Mouse (Mus musculus) embryonic facial prominence, embryonic 15.5 days (tissue): ENCODE measurements around the gene Tmem223. TPM values are rescaled to one million over a fixed set of nuclear protein-coding genes. Genes with fewer than 3 reads are reported as not detected.
A peak's percentile ranks its signal among the peaks of the same experiment; 100 is the strongest.

Experiments
- ATAC-seq: fragments of 200-750 bp; cut with Nextera tagmentation; 2 replicates; pipeline ENCODE4 v1.8.0; 2017; ENCODE audit warnings: low read depth, moderate TSS enrichment; ENCODE audit not compliant: insufficient number of reproducible peaks, low FRiP score, low TSS enrichment
- H3K27ac ChIP-seq: fragments of 300-500 bp; sonication (generic); replicated peaks from 2 replicates; pipeline ENCODE4 v1.5.1; 2015; ENCODE audit warnings: mild to moderate bottlenecking, inconsistent platforms
- H3K27me3 ChIP-seq: fragments of 300-500 bp; sonication (generic); 2 replicates; pipeline ENCODE4 v1.6.1; 2015; ENCODE audit warnings: inconsistent platforms
- H3K36me3 ChIP-seq: fragments of 300-500 bp; sonication (generic); 2 replicates; pipeline ENCODE4 v1.6.1; 2015; ENCODE audit warnings: mild to moderate bottlenecking, inconsistent platforms
- H3K4me1 ChIP-seq: fragments of 300-500 bp; sonication (generic); 2 replicates; pipeline ENCODE4 v1.6.1; 2015; ENCODE audit warnings: inconsistent platforms
- H3K4me2 ChIP-seq: fragments of 300-500 bp; sonication (generic); replicated peaks from 2 replicates; pipeline ENCODE4 v1.6.1; 2015; ENCODE audit warnings: mild to moderate bottlenecking, inconsistent platforms
- H3K4me3 ChIP-seq: fragments of 300-500 bp; sonication (generic); replicated peaks from 2 replicates; pipeline ENCODE4 v1.5.1; 2015; ENCODE audit warnings: mild to moderate bottlenecking, inconsistent platforms
- H3K9ac ChIP-seq: fragments of 300-500 bp; sonication (generic); 2 replicates; pipeline ENCODE4 v1.6.1; 2015; ENCODE audit warnings: inconsistent platforms
- H3K9me3 ChIP-seq: fragments of 300-500 bp; sonication (generic); replicated peaks from 2 replicates; pipeline ENCODE4 v1.6.1; 2016; ENCODE audit warnings: inconsistent platforms
- WGBS: fragments of 180-500 bp; shearing (Covaris S2); methylation state at CpG from one replicate; pipeline ENCODE4 v1.1.7; 2015; 5-methylcytosine and 5-hydroxymethylcytosine counted together
- polyA plus RNA-seq: library from polyadenylated mRNA; unstranded; fragments of >200 nt; fragmentation: Nextera tagmentation; extraction: Ambion mirVana; gene quantifications from 2 replicates; pipeline ENCODE4 v1.2.1, GENCODE M21; 2015

Tmem223 gene
- polyA plus RNA-seq, 1 experiment from 2014 or later, result 173 TPM

GRCm38 (mm10) chr19:8755652-8756051 is 15.1 kb upstream of the Tmem223 start:
- Histone ChIP-seq H3K4me1 (peaks cover 20% of the 10 kb centered on the region), H3K36me3 (peaks cover 39% of the 10 kb centered on the region), H3K9ac (no peak overlapping the region), H3K4me3 (peak overlapping the region; percentile 92; the same call in 1 of the 2 replicates), H3K4me2 (peak overlapping the region; percentile 56), H3K27me3 (no peaks in the 10 kb centered on the region), H3K9me3 (no peaks in the 10 kb centered on the region), H3K27ac (0 out of 2 replicates have a peak overlapping the region, but pooled peaks have one; percentile 92)
- no peak for ATAC-seq
- 74% methylated on average over 3 of the region's 3 CpGs for WGBS

GRCm38 (mm10) chr19:8756635-8757387 is 14.0 kb upstream of the Tmem223 start, which contains the start of gene Nxf1:
TSS of gene Nxf1 (plus strand) at chr19:8757073.
- Histone ChIP-seq H3K9ac (peak within 1 kb of the TSS; percentile 96), H3K4me3 (peak within 1 kb of the TSS; percentile 92), H3K27ac (peak within 1 kb of the TSS; percentile 92), H3K36me3 (peaks cover 29% of the 10 kb centered on the region), H3K27me3 (no peaks in the 10 kb centered on the region), H3K4me2 (peak within 1 kb of the TSS; percentile 56), H3K4me1 (peaks cover 20% of the 10 kb centered on the region), H3K9me3 (no peaks in the 10 kb centered on the region)
- WGBS, result under 1% methylated on average over 75 of the region's 75 CpGs
- peak; percentile 94 for ATAC-seq

GRCm38 (mm10) chr19:8757471-8757998 is 13.3 kb upstream of the Tmem223 start:
- WGBS, result 1% methylated on average over 14 of the region's 14 CpGs
- ATAC-seq, result no peak
- H3K4me2 ChIP-seq, result peak overlapping the region; percentile 56
- H3K27me3 ChIP-seq, result no peaks in the 10 kb centered on the region
- H3K9ac ChIP-seq, result peak overlapping the region; percentile 96
- peaks cover 20% of the 10 kb centered on the region for H3K4me1 ChIP-seq
- no peaks in the 10 kb centered on the region for H3K9me3 ChIP-seq
- H3K27ac ChIP-seq, result peak overlapping the region; percentile 92
- H3K36me3 ChIP-seq, result peaks cover 28% of the 10 kb centered on the region
- peak overlapping the region; percentile 92 for H3K4me3 ChIP-seq

GRCm38 (mm10) chr19:8758899-8759298 is 11.9 kb upstream of the Tmem223 start:
- Histone ChIP-seq H3K9ac (no peak overlapping the region), H3K9me3 (no peaks in the 10 kb centered on the region), H3K27ac (no peak overlapping the region), H3K27me3 (no peaks in the 10 kb centered on the region), H3K4me1 (peaks cover 20% of the 10 kb centered on the region), H3K4me2 (0 out of 2 replicates have a peak overlapping the region, but pooled peaks have one; percentile 56), H3K36me3 (peaks cover 28% of the 10 kb centered on the region), H3K4me3 (no peak overlapping the region)
- ATAC-seq, result no peak
- 89% methylated on average over 2 of the region's 2 CpGs for WGBS

- Histone ChIP-seq H3K4me2 (no peak overlapping the region), H3K27me3 (no peaks in the 10 kb centered on the region), H3K27ac (no peak overlapping the region), H3K36me3 (peaks cover 37% of the 10 kb centered on the region), H3K4me1 (peaks cover 12% of the 10 kb centered on the region), H3K9me3 (no peaks in the 10 kb centered on the region), H3K4me3 (no peak overlapping the region), H3K9ac (no peak overlapping the region)
- 93% methylated on average over 2 of the region's 2 CpGs for WGBS
- no peak for ATAC-seq
These were observed 10.0 kb upstream of the Tmem223 start for GRCm38 (mm10) chr19:8760757-8761156.

- Histone ChIP-seq H3K4me1 (peaks cover 1% of the 10 kb centered on the region), H3K36me3 (peaks cover 62% of the 10 kb centered on the region), H3K9ac (no peak overlapping the region), H3K4me3 (no peak overlapping the region), H3K4me2 (no peak overlapping the region), H3K27ac (no peak overlapping the region), H3K27me3 (no peaks in the 10 kb centered on the region), H3K9me3 (no peaks in the 10 kb centered on the region)
- ATAC-seq, result no peak
- WGBS, result 88% methylated on average over 4 of the region's 4 CpGs
These were observed 7.5 kb upstream of the Tmem223 start for GRCm38 (mm10) chr19:8763276-8763675.

- Histone ChIP-seq H3K36me3 (peaks cover 84% of the 10 kb centered on the region), H3K9ac (no peak overlapping the region), H3K9me3 (no peaks in the 10 kb centered on the region), H3K27ac (no peak overlapping the region), H3K4me2 (no peak overlapping the region), H3K4me3 (no peak overlapping the region), H3K4me1 (peaks cover 5% of the 10 kb centered on the region), H3K27me3 (no peaks in the 10 kb centered on the region)
- WGBS, result 97% methylated on average over 9 of the region's 9 CpGs
- no peak for ATAC-seq
These were observed 5.2 kb upstream of the Tmem223 start for GRCm38 (mm10) chr19:8765562-8765961.

- Histone ChIP-seq H3K4me1 (peaks cover 25% of the 10 kb centered on the region), H3K27ac (peak overlapping the region; percentile 99), H3K36me3 (peaks cover 36% of the 10 kb centered on the region), H3K27me3 (no peaks in the 10 kb centered on the region), H3K4me3 (peak overlapping the region; percentile 78), H3K9ac (0 out of 2 replicates have a peak overlapping the region, but pooled peaks have one; percentile 1), H3K4me2 (peak overlapping the region; percentile 88), H3K9me3 (no peaks in the 10 kb centered on the region)
- WGBS, result 83% methylated on average over 5 of the region's 5 CpGs
- ATAC-seq, result no peak
These were observed 2.2 kb downstream of the Tmem223 start for GRCm38 (mm10) chr19:8772996-8773395.

GRCm38 (mm10) chr19:8773409-8773808 is 2.6 kb downstream of the Tmem223 start:
- Histone ChIP-seq H3K27me3 (no peaks in the 10 kb centered on the region), H3K27ac (peak overlapping the region; percentile 99), H3K36me3 (peaks cover 35% of the 10 kb centered on the region), H3K4me3 (peak overlapping the region; percentile 78), H3K4me1 (peaks cover 25% of the 10 kb centered on the region), H3K4me2 (peak overlapping the region; percentile 88), H3K9me3 (no peaks in the 10 kb centered on the region), H3K9ac (peak overlapping the region; percentile 95; the same call in 1 of the 2 replicates)
- 55% methylated on average over 6 of the region's 6 CpGs for WGBS
- ATAC-seq, result no peak

GRCm38 (mm10) chr19:8774086-8774835 is 3.5 kb downstream of the Tmem223 start, which contains the start of gene Tmem179b:
TSS of gene Tmem179b (minus strand) at chr19:8774467.
- H3K27ac ChIP-seq, result peak within 1 kb of the TSS; percentile 99
- H3K36me3 ChIP-seq, result peaks cover 33% of the 10 kb centered on the region
- under 1% methylated on average over 68 of the region's 68 CpGs for WGBS

GRCm38 (mm10) chr19:8774951-8775421 is 4.2 kb downstream of the Tmem223 start:
- 4% methylated on average over 20 of the region's 20 CpGs for WGBS
- Histone ChIP-seq H3K27me3 (no peaks in the 10 kb centered on the region), H3K27ac (peak overlapping the region; percentile 99), H3K4me2 (peak overlapping the region; percentile 88), H3K4me1 (peaks cover 25% of the 10 kb centered on the region), H3K9ac (peak overlapping the region; percentile 95), H3K36me3 (peaks cover 30% of the 10 kb centered on the region), H3K4me3 (peak overlapping the region; percentile 78), H3K9me3 (no peaks in the 10 kb centered on the region)
- ATAC-seq, result peak; percentile 22

More at GRCm38 (mm10) chr19:8774086-8774835, 3.5 kb downstream of the Tmem223 start, which contains the start of gene Tmem179b:
- Histone ChIP-seq H3K4me1 (peaks cover 25% of the 10 kb centered on the region), H3K9me3 (no peaks in the 10 kb centered on the region), H3K9ac (peak within 1 kb of the TSS; percentile 95), H3K4me3 (peak within 1 kb of the TSS; percentile 78), H3K4me2 (peak within 1 kb of the TSS; percentile 88), H3K27me3 (no peaks in the 10 kb centered on the region)
- ATAC-seq, result peak; percentile 93
